Mouse (Mus musculus) CH12.LX (cell line): ENCODE measurements around the gene Foxg1.

Experiments used
- CTCF ChIP-seq, 2 experiments: IDR thresholded peaks in 1 of 2; conservative IDR thresholded peaks in 1 of 2; 2 replicates each; pipeline ENCODE4 v1.5.1; 2011 to 2012; ENCODE audit warnings: low read depth in 2 of 2, low read length in 2 of 2, improper control_type of control experiment in 1 of 2, inconsistent platforms in 1 of 2, mild to moderate bottlenecking in 1 of 2, moderate library complexity in 1 of 2
- POLR2A ChIP-seq: IDR thresholded peaks from 2 replicates; pipeline ENCODE4 v1.6.1; 2011; ENCODE audit warnings: low read depth, mild to moderate bottlenecking, improper control_type of control experiment, low read length
- TCF12 ChIP-seq: IDR thresholded peaks from 2 replicates; pipeline ENCODE4 v1.6.1; 2014; ENCODE audit warnings: low read depth, mild to moderate bottlenecking, inconsistent platforms, low read length, improper control_type of control experiment

- TF ChIP-seq CTCF (conservative IDR thresholded peaks at IDR 0.05 in 1 of 2, IDR thresholded peaks at IDR 0.05 in 1 of 2; ENCODE audit: low read depth in 2 of 2, low read length in 2 of 2) (no peak), POLR2A (no peak), TCF12 (no peak)
These were observed 9.6 kb downstream of the Foxg1 start for GRCm38 (mm10) chr12:49392041-49392390.
